Mouse (Mus musculus): ENCODE measurements around the gene Exoc4. TPM values are rescaled to one million over a fixed set of nuclear protein-coding genes. Genes with fewer than 3 reads are reported as not detected.

The Exoc4 gene
- polyA plus RNA-seq, 1 experiment from 2014 or later, result 25.4 TPM

DNA sequence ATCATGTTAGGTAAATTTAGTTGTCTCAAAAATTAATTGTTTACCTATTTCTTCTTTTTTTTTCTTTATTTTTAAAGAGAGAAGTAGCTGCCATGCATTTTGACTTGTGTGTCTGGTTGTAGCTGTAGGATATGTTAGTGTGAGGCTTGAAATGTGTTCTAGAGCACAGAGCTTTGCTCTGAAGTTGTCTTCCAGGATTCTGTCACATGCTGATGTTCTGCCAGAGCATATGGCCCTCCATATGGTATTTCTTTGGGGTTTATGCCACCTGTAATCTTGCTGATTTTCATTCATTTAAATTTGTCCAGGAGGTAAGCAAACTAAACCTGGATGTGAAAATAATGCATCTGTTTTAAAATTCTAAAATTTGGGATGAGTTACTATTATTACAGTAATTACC is 258.2 kb downstream of the Exoc4 start:
- H3K4me2 ChIP-seq (ENCODE audit: low read depth), result no peak overlapping the region
- no peaks in the 10 kb centered on the region for H3K27me3 ChIP-seq (ENCODE audit: control insufficient read depth, insufficient read depth, low read length)
- H3K4me3 ChIP-seq (ENCODE audit: low read depth, low read length), result no peak overlapping the region
- no peak for DNase-seq (ENCODE audit: low spot score)
- no peaks in the 10 kb centered on the region for H3K36me3 ChIP-seq (ENCODE audit: control insufficient read depth, insufficient read depth, low read length)
- no peak for ATAC-seq (ENCODE audit: insufficient read depth, low FRiP score, low TSS enrichment)
- no peaks in the 10 kb centered on the region for H3K9me3 ChIP-seq (ENCODE audit: control insufficient read depth, low read length)
- no peaks in the 10 kb centered on the region for H3K4me1 ChIP-seq (ENCODE audit: control insufficient read depth, insufficient read depth, low read length)
- H3K27ac ChIP-seq (ENCODE audit: low read depth, low read length), result no peak overlapping the region
- no peak overlapping the region for H3K9ac ChIP-seq (ENCODE audit: low read length)

- no peaks in the 10 kb centered on the region for H3K4me1 ChIP-seq (ENCODE audit: control insufficient read depth, insufficient read depth, low read length)
- ATAC-seq (ENCODE audit: insufficient read depth, low FRiP score, low TSS enrichment) (no peak), DNase-seq (ENCODE audit: low spot score) (no peak)
- H3K9me3 ChIP-seq (ENCODE audit: control insufficient read depth, low read length), result no peaks in the 10 kb centered on the region
- WGBS, result 43% methylated on average over 4 of the region's 4 CpGs
- no peak overlapping the region for H3K4me2 ChIP-seq (ENCODE audit: low read depth)
- H3K4me3 ChIP-seq (ENCODE audit: low read depth, low read length), result no peak overlapping the region
- H3K27me3 ChIP-seq (ENCODE audit: control insufficient read depth, insufficient read depth, low read length), result no peaks in the 10 kb centered on the region
- no peak overlapping the region for H3K27ac ChIP-seq (ENCODE audit: low read depth, low read length)
- H3K9ac ChIP-seq (ENCODE audit: low read length), result no peak overlapping the region
- H3K36me3 ChIP-seq (ENCODE audit: control insufficient read depth, insufficient read depth, low read length), result no peaks in the 10 kb centered on the region
Observed at GRCm38 (mm10) chr6:33515391-33515790, 266.5 kb downstream of the Exoc4 start.

- no peak for DNase-seq (ENCODE audit: low spot score)
- no peak for ATAC-seq (ENCODE audit: insufficient read depth, low FRiP score, low TSS enrichment)
Observed at GRCm38 (mm10) chr6:33516798-33517197, 267.9 kb downstream of the Exoc4 start.

DNA sequence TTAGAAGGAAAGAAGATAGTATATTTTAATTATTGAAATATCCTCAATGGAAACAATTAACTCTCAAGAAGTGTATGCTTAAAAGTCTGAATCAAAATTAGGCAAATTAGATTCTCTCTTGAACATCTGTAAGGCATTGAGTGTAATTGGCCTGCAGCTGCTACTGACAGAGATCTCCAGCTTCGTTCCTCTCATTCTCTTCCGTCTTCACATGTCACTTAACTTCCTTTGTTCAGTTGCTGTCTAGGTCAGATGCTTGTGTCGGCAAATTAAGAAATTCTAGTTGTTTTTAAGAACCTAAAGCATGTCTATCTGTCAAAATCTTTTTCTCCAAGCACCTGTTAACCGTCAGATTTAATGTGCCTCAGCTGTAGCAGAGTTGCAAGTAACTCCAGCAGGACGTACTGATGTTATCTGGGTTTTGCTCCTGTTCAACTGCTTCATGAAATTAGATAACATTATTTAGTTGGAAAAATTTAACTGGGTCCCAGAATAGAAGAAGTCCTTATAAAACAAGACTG is 269.1 kb downstream of the Exoc4 start:
- Histone ChIP-seq H3K4me1 (ENCODE audit: control insufficient read depth, insufficient read depth, low read length) (no peaks in the 10 kb centered on the region), H3K9ac (ENCODE audit: low read length) (no peak overlapping the region), H3K27me3 (ENCODE audit: control insufficient read depth, insufficient read depth, low read length) (no peaks in the 10 kb centered on the region), H3K4me3 (ENCODE audit: low read depth, low read length) (no peak overlapping the region), H3K4me2 (ENCODE audit: low read depth) (no peak overlapping the region), H3K27ac (ENCODE audit: low read depth, low read length) (no peak overlapping the region), H3K9me3 (ENCODE audit: control insufficient read depth, low read length) (no peaks in the 10 kb centered on the region), H3K36me3 (ENCODE audit: control insufficient read depth, insufficient read depth, low read length) (no peaks in the 10 kb centered on the region)
- no peak for DNase-seq (ENCODE audit: low spot score)
- WGBS, result 60% methylated on average over 5 of the region's 5 CpGs
- no peak for ATAC-seq (ENCODE audit: insufficient read depth, low FRiP score, low TSS enrichment)

More at GRCm38 (mm10) chr6:33516798-33517197, 267.9 kb downstream of the Exoc4 start:
- WGBS, result 93% methylated on average over 6 of the region's 6 CpGs
- Histone ChIP-seq H3K9me3 (ENCODE audit: control insufficient read depth, low read length) (no peaks in the 10 kb centered on the region), H3K4me1 (ENCODE audit: control insufficient read depth, insufficient read depth, low read length) (no peaks in the 10 kb centered on the region), H3K27me3 (ENCODE audit: control insufficient read depth, insufficient read depth, low read length) (no peaks in the 10 kb centered on the region), H3K4me3 (ENCODE audit: low read depth, low read length) (no peak overlapping the region), H3K4me2 (ENCODE audit: low read depth) (no peak overlapping the region), H3K36me3 (ENCODE audit: control insufficient read depth, insufficient read depth, low read length) (no peaks in the 10 kb centered on the region), H3K27ac (ENCODE audit: low read depth, low read length) (no peak overlapping the region), H3K9ac (ENCODE audit: low read length) (no peak overlapping the region)

DNA sequence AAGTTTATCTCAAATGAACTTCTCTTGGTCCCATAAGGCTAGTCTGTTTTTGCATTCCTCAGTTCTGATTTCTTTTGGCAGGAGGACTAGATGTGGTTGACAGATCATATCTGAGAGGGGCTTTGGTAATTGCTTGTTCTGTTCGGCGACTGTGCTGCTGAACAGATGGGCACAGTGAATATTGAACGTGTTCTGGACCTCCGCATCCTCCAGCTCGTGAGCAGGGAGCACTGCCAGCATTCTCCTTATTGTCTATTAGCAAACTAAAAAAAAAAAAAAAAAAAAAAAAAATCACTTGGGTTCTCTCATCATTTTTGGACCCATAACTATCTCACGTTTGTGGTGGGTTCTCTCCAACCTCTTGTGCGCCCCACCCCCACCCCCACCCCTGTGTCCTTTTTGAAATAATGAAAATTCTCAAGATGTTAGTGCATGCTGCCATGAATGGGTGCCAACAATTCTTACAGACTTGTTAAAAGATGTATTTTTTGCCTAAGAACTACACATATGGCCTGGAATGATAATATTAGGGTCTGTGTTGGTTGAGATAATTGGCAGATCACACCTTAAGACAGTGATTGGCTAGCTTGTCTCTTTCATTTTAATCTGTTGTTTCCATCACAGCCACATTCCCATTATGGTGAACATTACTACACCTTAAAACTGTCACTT is 276.9 kb downstream of the Exoc4 start:
- no peaks in the 10 kb centered on the region for H3K4me1 ChIP-seq (ENCODE audit: control insufficient read depth, insufficient read depth, low read length)
- ATAC-seq (ENCODE audit: insufficient read depth, low FRiP score, low TSS enrichment) (no peak), DNase-seq (ENCODE audit: low spot score) (no peak)
- H3K27ac ChIP-seq (ENCODE audit: low read depth, low read length), result no peak overlapping the region
- no peak overlapping the region for H3K9ac ChIP-seq (ENCODE audit: low read length)
- H3K36me3 ChIP-seq (ENCODE audit: control insufficient read depth, insufficient read depth, low read length), result no peaks in the 10 kb centered on the region
- no peak overlapping the region for H3K4me2 ChIP-seq (ENCODE audit: low read depth)
- H3K27me3 ChIP-seq (ENCODE audit: control insufficient read depth, insufficient read depth, low read length), result no peaks in the 10 kb centered on the region
- 88% methylated on average over 7 of the region's 7 CpGs for WGBS
- no peaks in the 10 kb centered on the region for H3K9me3 ChIP-seq (ENCODE audit: control insufficient read depth, low read length)
- H3K4me3 ChIP-seq (ENCODE audit: low read depth, low read length), result no peak overlapping the region

DNA sequence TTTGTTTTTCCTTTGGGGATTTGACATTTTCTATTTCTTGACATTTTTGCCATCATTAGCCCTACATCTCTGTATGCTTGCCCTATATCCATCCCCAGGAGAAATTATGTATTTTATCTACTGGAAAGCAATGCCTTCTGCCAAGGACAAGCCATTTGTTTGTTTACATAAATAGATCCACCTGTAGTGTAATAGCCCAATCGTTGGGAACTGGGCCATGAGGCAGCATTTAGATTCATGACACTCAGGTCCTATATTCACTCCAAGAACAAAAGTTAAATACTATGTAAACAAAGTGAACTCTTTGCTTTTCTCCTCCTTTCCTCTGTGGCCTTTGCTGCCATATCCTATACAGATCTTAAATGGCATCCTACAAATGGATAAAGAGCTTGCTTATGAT is 291.5 kb downstream of the Exoc4 start:
- no peak overlapping the region for H3K27ac ChIP-seq (ENCODE audit: low read depth, low read length)
- no peak overlapping the region for H3K9ac ChIP-seq (ENCODE audit: low read length)
- no peaks in the 10 kb centered on the region for H3K9me3 ChIP-seq (ENCODE audit: control insufficient read depth, low read length)
- no peak overlapping the region for H3K4me2 ChIP-seq (ENCODE audit: low read depth)
- H3K4me3 ChIP-seq (ENCODE audit: low read depth, low read length), result no peak overlapping the region
- ATAC-seq (ENCODE audit: insufficient read depth, low FRiP score, low TSS enrichment) (no peak), DNase-seq (ENCODE audit: low spot score) (no peak)
- no peaks in the 10 kb centered on the region for H3K4me1 ChIP-seq (ENCODE audit: control insufficient read depth, insufficient read depth, low read length)
- no peaks in the 10 kb centered on the region for H3K36me3 ChIP-seq (ENCODE audit: control insufficient read depth, insufficient read depth, low read length)
- H3K27me3 ChIP-seq (ENCODE audit: control insufficient read depth, insufficient read depth, low read length), result no peaks in the 10 kb centered on the region
- 76% methylated on average over 1 of the region's 1 CpGs for WGBS

- no peak for DNase-seq (ENCODE audit: low spot score)
- H3K9ac ChIP-seq (ENCODE audit: low read length), result no peak overlapping the region
- H3K9me3 ChIP-seq (ENCODE audit: control insufficient read depth, low read length), result no peaks in the 10 kb centered on the region
- no peak overlapping the region for H3K4me2 ChIP-seq (ENCODE audit: low read depth)
- H3K27me3 ChIP-seq (ENCODE audit: control insufficient read depth, insufficient read depth, low read length), result no peaks in the 10 kb centered on the region
- H3K4me3 ChIP-seq (ENCODE audit: low read depth, low read length), result no peak overlapping the region
- 85% methylated on average over 6 of the region's 6 CpGs for WGBS
- no peaks in the 10 kb centered on the region for H3K4me1 ChIP-seq (ENCODE audit: control insufficient read depth, insufficient read depth, low read length)
- no peak for ATAC-seq (ENCODE audit: insufficient read depth, low FRiP score, low TSS enrichment)
- no peak overlapping the region for H3K27ac ChIP-seq (ENCODE audit: low read depth, low read length)
- H3K36me3 ChIP-seq (ENCODE audit: control insufficient read depth, insufficient read depth, low read length), result no peaks in the 10 kb centered on the region
Observed at GRCm38 (mm10) chr6:33542712-33543111, 293.8 kb downstream of the Exoc4 start.

DNA sequence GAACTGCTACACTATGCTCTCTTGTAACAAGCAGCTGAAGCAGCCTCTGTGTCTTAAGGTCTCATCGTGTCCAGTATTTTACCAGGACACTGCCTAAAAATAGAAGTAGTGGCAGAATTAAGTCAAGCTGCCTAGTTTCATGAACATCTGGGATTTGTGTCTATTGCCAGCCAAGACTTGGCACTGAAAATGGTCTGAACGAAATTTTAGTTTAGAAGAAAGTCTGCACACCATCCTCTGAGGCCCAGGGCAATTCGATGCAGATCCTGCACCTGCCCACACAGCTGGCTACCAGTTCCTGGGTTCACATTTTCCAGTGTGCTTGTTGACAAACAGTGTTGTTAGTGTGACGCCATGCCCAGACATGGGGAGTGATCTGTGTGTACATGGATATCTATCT is 303.0 kb downstream of the Exoc4 start:
- ATAC-seq (ENCODE audit: insufficient read depth, low FRiP score, low TSS enrichment), result no peak
- Histone ChIP-seq H3K4me2 (ENCODE audit: low read depth) (no peak overlapping the region), H3K27ac (ENCODE audit: low read depth, low read length) (no peak overlapping the region), H3K4me1 (ENCODE audit: control insufficient read depth, insufficient read depth, low read length) (no peaks in the 10 kb centered on the region), H3K9me3 (ENCODE audit: control insufficient read depth, low read length) (no peaks in the 10 kb centered on the region), H3K36me3 (ENCODE audit: control insufficient read depth, insufficient read depth, low read length) (no peaks in the 10 kb centered on the region), H3K9ac (ENCODE audit: low read length) (no peak overlapping the region), H3K27me3 (ENCODE audit: control insufficient read depth, insufficient read depth, low read length) (no peaks in the 10 kb centered on the region), H3K4me3 (ENCODE audit: low read depth, low read length) (no peak overlapping the region)
- WGBS, result 75% methylated on average over 4 of the region's 4 CpGs
- DNase-seq (ENCODE audit: low spot score), result no peak

DNA sequence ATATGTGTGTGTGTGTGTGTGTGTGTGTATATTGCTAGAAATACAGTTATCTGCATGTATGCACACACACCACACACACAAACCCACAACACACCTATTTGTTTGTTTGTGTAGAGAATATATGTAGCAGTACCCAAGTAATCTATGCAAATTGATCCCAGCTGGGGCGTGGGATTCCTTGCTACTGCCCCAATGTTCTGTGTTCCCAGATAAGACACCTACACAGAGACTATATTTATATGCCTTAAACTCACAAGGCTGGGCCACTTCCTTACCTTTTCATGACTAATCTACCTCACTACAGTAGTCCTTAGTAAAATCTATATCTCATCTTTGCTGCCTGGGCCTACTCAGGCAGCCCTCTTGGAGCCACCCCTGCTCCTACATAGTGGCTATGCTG is 312.0 kb downstream of the Exoc4 start:
- H3K4me1 ChIP-seq (ENCODE audit: control insufficient read depth, insufficient read depth, low read length), result no peaks in the 10 kb centered on the region
- H3K4me3 ChIP-seq (ENCODE audit: low read depth, low read length), result no peak overlapping the region
- no peak overlapping the region for H3K4me2 ChIP-seq (ENCODE audit: low read depth)
- no peak overlapping the region for H3K27ac ChIP-seq (ENCODE audit: low read depth, low read length)
- DNase-seq (ENCODE audit: low spot score) (no peak), ATAC-seq (ENCODE audit: insufficient read depth, low FRiP score, low TSS enrichment) (no peak)
- no peak overlapping the region for H3K9ac ChIP-seq (ENCODE audit: low read length)
- 89% methylated on average over 1 of the region's 1 CpGs for WGBS
- H3K27me3 ChIP-seq (ENCODE audit: control insufficient read depth, insufficient read depth, low read length), result no peaks in the 10 kb centered on the region
- no peaks in the 10 kb centered on the region for H3K36me3 ChIP-seq (ENCODE audit: control insufficient read depth, insufficient read depth, low read length)
- no peaks in the 10 kb centered on the region for H3K9me3 ChIP-seq (ENCODE audit: control insufficient read depth, low read length)
